Mouse (Mus musculus) cerebellum, adult (tissue): ENCODE measurements at regions not wholly inside any gene's neighbourhood (a gene's known extent, or its start where the extent isn't known, plus 50 kb on each side); places are given as distances from the start of the nearest gene placed in this dataset.

Experiments
- ATAC-seq: cut with Nextera tagmentation; 2 replicates; pipeline ENCODE4 v1.9.2; 2017; ENCODE audit warnings: mild to moderate bottlenecking, moderate library complexity, mixed read lengths; ENCODE audit not compliant: insufficient number of reproducible peaks, low FRiP score, low TSS enrichment

- ATAC-seq: no peak
These were observed 198.6 kb upstream of the Tprg start for GRCm38 (mm10) chr16:25087741-25088648.

- no peak for ATAC-seq
These were observed 198.0 kb upstream of the Tprg start for GRCm38 (mm10) chr16:25088649-25089019.

GRCm38 (mm10) chr16:25104165-25104564 lies 182.5 kb upstream of the Tprg start:
- ATAC-seq: no peak

GRCm38 (mm10) chr16:25104603-25105002 lies 182.0 kb upstream of the Tprg start:
- ATAC-seq: no peak

- no peak for ATAC-seq
These were observed 146.5 kb upstream of the Tprg start for GRCm38 (mm10) chr16:25140164-25140563.

- ATAC-seq: no peak
These were observed 139.1 kb upstream of the Tprg start for GRCm38 (mm10) chr16:25147486-25147885.

GRCm38 (mm10) chr16:25149186-25149585 lies 137.4 kb upstream of the Tprg start:
- no peak for ATAC-seq

GRCm38 (mm10) chr16:25176870-25177269 lies 109.7 kb upstream of the Tprg start:
- no peak for ATAC-seq

- ATAC-seq: no peak
These were observed 108.6 kb upstream of the Tprg start for GRCm38 (mm10) chr16:25178055-25178454.

GRCm38 (mm10) chr16:25181939-25182338 lies 104.7 kb upstream of the Tprg start:
- ATAC-seq: no peak

- no peak for ATAC-seq
These were observed 89.5 kb upstream of the Tprg start for GRCm38 (mm10) chr16:25197079-25197478.

- no peak for ATAC-seq
These were observed 87.8 kb upstream of the Tprg start for GRCm38 (mm10) chr16:25198844-25199243.

- no peak for ATAC-seq
These were observed 86.6 kb upstream of the Tprg start for GRCm38 (mm10) chr16:25199984-25200383.

GRCm38 (mm10) chr16:25201094-25201770 lies 85.4 kb upstream of the Tprg start:
- ATAC-seq: no peak

- ATAC-seq: no peak
These were observed 73.4 kb upstream of the Tprg start for GRCm38 (mm10) chr16:25213250-25213649.

- ATAC-seq: no peak
These were observed 66.1 kb upstream of the Tprg start for GRCm38 (mm10) chr16:25220552-25220951.

- ATAC-seq: no peak
These were observed 61.8 kb upstream of the Tprg start for GRCm38 (mm10) chr16:25224801-25225200.
